Mouse (Mus musculus): ENCODE measurements around the gene Ccdc181. TPM values are rescaled to one million over a fixed set of nuclear protein-coding genes. Genes with fewer than 3 reads are reported as not detected.

The Ccdc181 gene
- total and polyA plus RNA-seq, 2 experiments from 2014 or later: 20.1 to 28.1 TPM

- no peaks in the 10 kb centered on the region for H3K9me3 ChIP-seq (ENCODE audit: low read length)
- H3K4me3 ChIP-seq (ENCODE audit: low read depth, low read length): no peak overlapping the region
- no peak overlapping the region for H3K27ac ChIP-seq (ENCODE audit: low read depth, low read length)
- peaks cover 9% of the 10 kb centered on the region; the same call in 1 of the 2 replicates for H3K36me3 ChIP-seq (ENCODE audit: insufficient read depth)
- H3K4me1 ChIP-seq (ENCODE audit: insufficient read depth): no peaks in the 10 kb centered on the region
- no peak overlapping the region for H3K9ac ChIP-seq
- H3K27me3 ChIP-seq (ENCODE audit: insufficient read depth, low read length): no peaks in the 10 kb centered on the region
- H3K4me2 ChIP-seq (ENCODE audit: low read depth): no peak overlapping the region
- 71% methylated on average over 4 of the region's 4 CpGs for WGBS
- TF ChIP-seq CTCF (IDR thresholded peaks at IDR 0.05; ENCODE audit: low read depth): no peak
- ATAC-seq (no peak), DNase-seq (no peak)
Measured at GRCm38 (mm10) chr1:164279332-164279731, 3.9 kb downstream of the Ccdc181 start.

GRCm38 (mm10) chr1:164284007-164284406 is 8.6 kb downstream of the Ccdc181 start:
- ATAC-seq (no peak), DNase-seq (no peak)
- H3K36me3 ChIP-seq (ENCODE audit: insufficient read depth): peaks cover 9% of the 10 kb centered on the region; the same call in 1 of the 2 replicates
- H3K4me3 ChIP-seq (ENCODE audit: low read depth, low read length): no peak overlapping the region
- no peak for TF ChIP-seq CTCF (IDR thresholded peaks at IDR 0.05; ENCODE audit: low read depth)
- no peak overlapping the region for H3K27ac ChIP-seq (ENCODE audit: low read depth, low read length)
- WGBS: 91% methylated on average over 3 of the region's 3 CpGs
- H3K27me3 ChIP-seq (ENCODE audit: insufficient read depth, low read length): no peaks in the 10 kb centered on the region
- H3K4me2 ChIP-seq (ENCODE audit: low read depth): no peak overlapping the region
- no peaks in the 10 kb centered on the region for H3K9me3 ChIP-seq (ENCODE audit: low read length)
- H3K4me1 ChIP-seq (ENCODE audit: insufficient read depth): no peaks in the 10 kb centered on the region
- H3K9ac ChIP-seq: no peak overlapping the region

GRCm38 (mm10) chr1:164287406-164287805 is 12.0 kb downstream of the Ccdc181 start:
- H3K9ac ChIP-seq: no peak overlapping the region
- H3K36me3 ChIP-seq (ENCODE audit: insufficient read depth): peaks cover 22% of the 10 kb centered on the region
- WGBS: 51% methylated on average over 15 of the region's 15 CpGs
- ATAC-seq (peak; percentile 90), DNase-seq (peak; percentile 18)
- no peak for TF ChIP-seq CTCF (IDR thresholded peaks at IDR 0.05; ENCODE audit: low read depth)
- H3K4me3 ChIP-seq (ENCODE audit: low read depth, low read length): no peak overlapping the region
- H3K4me2 ChIP-seq (ENCODE audit: low read depth): no peak overlapping the region
- no peak overlapping the region for H3K27ac ChIP-seq (ENCODE audit: low read depth, low read length)
- no peaks in the 10 kb centered on the region for H3K9me3 ChIP-seq (ENCODE audit: low read length)
- H3K4me1 ChIP-seq (ENCODE audit: insufficient read depth): no peaks in the 10 kb centered on the region
- no peaks in the 10 kb centered on the region for H3K27me3 ChIP-seq (ENCODE audit: insufficient read depth, low read length)

- no peak overlapping the region for H3K9ac ChIP-seq
- H3K27ac ChIP-seq (ENCODE audit: low read depth, low read length): no peak overlapping the region
- TF ChIP-seq CTCF (IDR thresholded peaks at IDR 0.05; ENCODE audit: low read depth): no peak
- no peaks in the 10 kb centered on the region for H3K9me3 ChIP-seq (ENCODE audit: low read length)
- ATAC-seq: no peak
- no peak overlapping the region for H3K4me2 ChIP-seq (ENCODE audit: low read depth)
- H3K4me1 ChIP-seq (ENCODE audit: insufficient read depth): no peaks in the 10 kb centered on the region
- no peak overlapping the region for H3K4me3 ChIP-seq (ENCODE audit: low read depth, low read length)
- WGBS: 88% methylated on average over 5 of the region's 5 CpGs
- H3K27me3 ChIP-seq (ENCODE audit: insufficient read depth, low read length): no peaks in the 10 kb centered on the region
- peaks cover 41% of the 10 kb centered on the region for H3K36me3 ChIP-seq (ENCODE audit: insufficient read depth)
- no peak for DNase-seq
Measured at GRCm38 (mm10) chr1:164292040-164292439, 16.7 kb downstream of the Ccdc181 start.

GRCm38 (mm10) chr1:164294071-164294470 is 18.7 kb downstream of the Ccdc181 start:
- H3K27me3 ChIP-seq (ENCODE audit: insufficient read depth, low read length): no peaks in the 10 kb centered on the region
- H3K4me3 ChIP-seq (ENCODE audit: low read depth, low read length): no peak overlapping the region
- no peaks in the 10 kb centered on the region for H3K4me1 ChIP-seq (ENCODE audit: insufficient read depth)
- TF ChIP-seq CTCF (IDR thresholded peaks at IDR 0.05; ENCODE audit: low read depth): no peak
- H3K27ac ChIP-seq (ENCODE audit: low read depth, low read length): no peak overlapping the region
- no peaks in the 10 kb centered on the region for H3K9me3 ChIP-seq (ENCODE audit: low read length)
- ATAC-seq: no peak
- H3K4me2 ChIP-seq (ENCODE audit: low read depth): no peak overlapping the region
- peaks cover 57% of the 10 kb centered on the region for H3K36me3 ChIP-seq (ENCODE audit: insufficient read depth)
- WGBS: 97% methylated on average over 6 of the region's 6 CpGs
- H3K9ac ChIP-seq: no peak overlapping the region
- DNase-seq: no peak

- no peak for ATAC-seq
- no peak for DNase-seq
Measured at GRCm38 (mm10) chr1:164296473-164296872, 21.1 kb downstream of the Ccdc181 start.

GRCm38 (mm10) chr1:164301949-164302348 is 26.6 kb downstream of the Ccdc181 start:
- H3K4me1 ChIP-seq (ENCODE audit: insufficient read depth): peaks cover 8% of the 10 kb centered on the region; the same call in 1 of the 2 replicates
- TF ChIP-seq CTCF (IDR thresholded peaks at IDR 0.05; ENCODE audit: low read depth): no peak
- DNase-seq (no peak), ATAC-seq (no peak)
- H3K27me3 ChIP-seq (ENCODE audit: insufficient read depth, low read length): no peaks in the 10 kb centered on the region
- 94% methylated on average over 4 of the region's 4 CpGs for WGBS
- H3K4me3 ChIP-seq (ENCODE audit: low read depth, low read length): no peak overlapping the region
- no peaks in the 10 kb centered on the region for H3K9me3 ChIP-seq (ENCODE audit: low read length)
- H3K4me2 ChIP-seq (ENCODE audit: low read depth): no peak overlapping the region
- H3K36me3 ChIP-seq (ENCODE audit: insufficient read depth): peaks cover 48% of the 10 kb centered on the region
- H3K9ac ChIP-seq: no peak overlapping the region
- no peak overlapping the region for H3K27ac ChIP-seq (ENCODE audit: low read depth, low read length)

More at GRCm38 (mm10) chr1:164296473-164296872, 21.1 kb downstream of the Ccdc181 start:
- H3K4me1 ChIP-seq (ENCODE audit: insufficient read depth): no peaks in the 10 kb centered on the region
- H3K4me2 ChIP-seq (ENCODE audit: low read depth): no peak overlapping the region
- H3K36me3 ChIP-seq (ENCODE audit: insufficient read depth): peaks cover 67% of the 10 kb centered on the region
- H3K27ac ChIP-seq (ENCODE audit: low read depth, low read length): no peak overlapping the region
- no peak overlapping the region for H3K4me3 ChIP-seq (ENCODE audit: low read depth, low read length)
- WGBS: 97% methylated on average over 4 of the region's 5 CpGs
- no peak overlapping the region for H3K9ac ChIP-seq
- no peak for TF ChIP-seq CTCF (IDR thresholded peaks at IDR 0.05; ENCODE audit: low read depth)
- H3K9me3 ChIP-seq (ENCODE audit: low read length): no peaks in the 10 kb centered on the region
- H3K27me3 ChIP-seq (ENCODE audit: insufficient read depth, low read length): no peaks in the 10 kb centered on the region

All from forebrain, postnatal 0 days (tissue).